Mouse (Mus musculus) frontal cortex, adult 2 months (tissue): Measurements from ENCODE around the gene Stxbp6. TPM values are rescaled to one million over a fixed set of nuclear protein-coding genes. Genes with fewer than 3 reads are reported as not detected.
"Not testable (repeated sequence)": the region's sequence is repeated elsewhere in the genome, so short reads cannot be mapped to it uniquely, and the experiment has no call there.

Experiments
- DNase-seq, 2 experiments: peaks; one replicate each; pipeline ENCODE4 v3.0.0; 2022; ENCODE audit warnings: low spot score in 1 of 2; ENCODE audit errors: extremely low spot score in 1 of 2
- polyA plus RNA-seq: library from polyadenylated mRNA; depleted of rRNA; stranded (reverse); fragments of >200 nt; gene quantifications from 2 replicates; pipeline ENCODE4 v1.2.3, GENCODE M21; 2012

Stxbp6 gene
- polyA plus RNA-seq, 1 experiment, result 76.4 TPM

DNA sequence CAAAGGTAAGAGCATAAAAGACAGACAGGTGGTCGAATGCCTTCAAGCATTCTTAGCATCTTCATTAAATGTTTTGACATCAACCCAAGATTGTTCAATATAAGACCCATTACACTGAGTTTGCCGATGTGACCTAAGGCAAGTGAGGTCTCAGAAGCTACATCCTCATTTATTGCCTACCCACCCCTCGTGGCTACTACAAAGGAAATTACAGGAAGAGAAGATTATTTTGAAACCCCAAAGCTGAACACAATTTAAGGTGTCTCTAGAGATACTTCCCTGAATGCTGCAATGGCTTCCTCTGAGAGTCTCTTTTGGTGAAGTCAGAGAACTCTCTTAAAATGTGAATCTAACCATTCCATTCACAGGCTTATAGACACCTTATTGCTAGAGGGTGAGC lies 16.5 kb downstream of the Stxbp6 start:
- no peak for DNase-seq

DNA sequence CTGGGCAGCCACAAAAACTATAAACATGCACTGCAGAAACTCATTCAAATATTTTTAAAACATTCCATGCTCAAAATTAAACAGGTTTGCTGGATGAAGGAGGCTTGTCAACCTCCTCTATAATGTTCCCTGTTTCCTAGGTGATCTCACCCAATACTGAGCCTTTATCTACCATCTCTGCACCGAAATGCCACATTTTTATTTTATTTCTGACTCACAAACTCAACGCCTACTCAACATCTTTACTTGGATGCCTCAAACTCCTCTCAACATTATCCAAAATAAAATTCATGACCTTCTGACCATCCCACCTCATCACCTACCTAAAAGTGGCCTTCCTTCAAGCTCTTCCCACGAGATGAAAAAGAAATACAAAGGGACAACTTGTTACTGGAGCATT lies 18.1 kb downstream of the Stxbp6 start:
- peak in 1 of 2 experiments; percentile 46 for DNase-seq

DNA sequence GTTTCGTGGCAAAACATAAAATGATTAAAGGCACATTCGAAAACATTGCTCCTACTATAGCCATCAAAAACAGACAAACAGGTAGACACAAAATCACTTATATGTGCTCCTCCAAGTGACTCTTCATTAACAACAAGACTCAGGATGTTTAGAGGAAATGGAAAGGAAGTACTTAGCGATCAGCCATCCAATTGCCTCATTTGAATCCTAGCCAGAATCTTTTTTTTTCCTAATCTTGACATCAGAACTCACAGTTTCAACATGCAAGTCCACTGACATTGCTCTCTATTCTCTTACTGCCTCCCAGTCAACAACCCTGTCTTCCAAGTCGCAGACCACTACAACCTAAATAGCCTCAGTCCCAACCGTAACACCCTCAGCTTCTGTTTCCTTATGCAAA lies 21.2 kb downstream of the Stxbp6 start:
- DNase-seq, result no peak

DNA sequence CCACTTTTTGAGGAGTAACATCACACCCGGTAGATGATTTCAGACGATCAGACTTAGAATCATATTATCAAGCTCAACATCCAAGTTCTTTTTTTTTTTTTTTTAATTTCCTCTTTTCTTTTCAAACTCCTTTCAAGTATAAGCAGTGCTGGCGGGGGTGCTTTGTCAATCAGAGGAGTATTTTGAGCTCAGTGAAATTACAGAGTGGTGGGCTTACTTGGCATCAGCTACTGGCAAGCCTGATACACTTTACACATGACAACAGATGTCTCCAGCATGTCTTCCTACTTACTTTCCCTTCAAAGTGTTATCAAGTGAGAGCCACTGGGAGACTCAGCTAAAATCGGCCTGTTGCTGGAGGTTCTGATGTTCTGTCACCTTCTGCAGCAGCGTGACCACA lies 21.6 kb downstream of the Stxbp6 start:
- no peak for DNase-seq

DNA sequence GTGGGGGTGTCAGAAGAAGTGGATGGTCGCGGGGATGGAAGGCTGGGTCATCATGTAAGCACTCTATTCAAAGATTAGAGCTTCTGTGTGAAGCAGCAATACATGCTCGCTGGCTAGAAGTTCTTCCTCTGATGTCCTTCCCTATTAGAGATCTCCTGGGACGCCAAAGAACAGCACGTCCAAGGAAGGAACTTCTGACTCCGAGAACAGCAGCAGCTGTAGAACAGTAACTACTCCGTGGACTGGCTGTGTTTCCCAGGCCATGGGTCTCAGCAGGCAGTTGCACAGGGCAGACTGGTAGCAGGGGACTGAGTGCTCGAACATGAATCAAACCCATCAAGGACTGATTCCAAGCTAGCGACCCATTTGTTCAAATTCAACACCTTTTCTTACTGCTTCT lies 24.6 kb downstream of the Stxbp6 start:
- no peak for DNase-seq

DNA sequence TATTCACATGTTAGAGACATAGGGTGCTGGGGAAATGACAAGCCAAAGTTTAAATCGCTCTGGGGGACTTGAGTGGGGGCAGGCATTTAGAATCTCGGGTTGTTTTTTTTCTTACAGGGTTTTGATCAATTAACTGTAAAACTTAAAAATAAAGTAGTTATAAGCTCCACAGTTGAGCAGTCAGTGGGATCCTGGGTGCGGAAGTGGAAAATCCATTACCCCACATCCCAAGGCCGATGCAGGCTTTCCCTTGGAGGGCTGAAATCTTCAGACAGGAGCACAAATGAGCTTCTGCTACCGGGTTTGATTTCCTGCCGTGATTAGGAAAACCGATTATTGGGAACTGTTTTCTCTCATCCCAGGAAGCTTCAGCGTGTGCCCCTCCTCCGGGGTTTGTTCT lies 26.8 kb downstream of the Stxbp6 start:
- DNase-seq, result not testable (repeated sequence)

DNA sequence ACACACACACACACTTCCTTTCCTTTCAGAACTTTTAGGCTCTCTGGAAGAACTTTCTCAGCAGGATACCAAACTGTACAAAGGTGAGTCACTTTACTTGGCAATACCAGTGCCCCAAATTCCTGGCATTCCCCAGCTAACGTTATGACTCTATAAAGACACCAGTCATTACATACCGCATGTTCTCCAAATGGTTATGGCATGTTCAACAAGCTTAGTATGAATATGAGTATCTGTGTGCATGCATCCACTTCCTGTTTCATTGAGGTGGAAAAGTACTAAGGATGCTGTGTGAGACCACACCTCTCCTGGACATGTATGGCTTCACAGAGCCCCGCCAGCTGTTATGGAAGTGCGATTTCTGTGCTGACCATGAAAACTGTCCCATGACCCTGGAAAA lies 27.3 kb downstream of the Stxbp6 start:
- no peak for DNase-seq

DNA sequence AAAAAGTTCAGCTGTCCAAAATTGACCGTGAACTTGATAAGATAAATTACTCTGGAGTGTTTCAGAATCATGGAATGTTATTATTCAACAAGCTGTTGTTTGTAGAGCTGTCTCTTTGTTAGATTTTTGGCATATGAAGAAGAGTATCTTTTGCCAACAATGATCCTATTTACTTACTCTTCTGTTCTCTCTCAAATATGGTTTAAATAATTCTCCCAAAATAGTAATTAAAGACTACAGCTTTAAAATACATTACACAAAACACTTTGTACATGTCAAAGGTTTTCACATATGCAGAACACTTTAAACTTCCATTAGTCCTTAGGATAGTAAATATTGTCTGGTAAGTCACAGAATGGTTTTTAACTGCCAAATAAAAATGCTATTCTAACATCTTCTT lies 29.9 kb downstream of the Stxbp6 start:
- no peak for DNase-seq

DNA sequence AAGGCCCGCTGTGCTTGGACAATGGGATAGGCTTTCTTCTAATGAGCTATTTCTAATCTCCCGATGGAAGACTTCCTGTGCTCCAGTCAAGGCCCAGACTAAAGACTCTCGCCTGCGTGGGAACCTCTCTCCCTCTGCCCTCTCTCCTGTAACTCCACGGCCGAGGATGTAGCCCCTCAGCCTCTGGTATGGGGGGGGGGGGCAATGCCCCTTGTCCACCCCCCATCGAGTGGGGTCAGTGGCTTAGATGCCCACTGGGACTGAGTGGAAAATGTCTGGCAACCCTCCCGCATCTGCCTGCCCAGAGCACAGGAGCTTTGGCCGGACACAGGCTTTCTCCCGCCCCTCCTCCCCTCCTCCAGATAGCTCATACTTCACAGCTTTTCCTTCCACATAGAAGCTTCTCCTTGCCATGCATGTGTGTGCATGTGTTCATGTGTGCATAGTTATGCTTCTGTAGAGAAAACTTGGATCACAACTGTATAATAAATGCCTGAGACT lies 31.9 kb downstream of the Stxbp6 start:
- DNase-seq, result no peak

DNA sequence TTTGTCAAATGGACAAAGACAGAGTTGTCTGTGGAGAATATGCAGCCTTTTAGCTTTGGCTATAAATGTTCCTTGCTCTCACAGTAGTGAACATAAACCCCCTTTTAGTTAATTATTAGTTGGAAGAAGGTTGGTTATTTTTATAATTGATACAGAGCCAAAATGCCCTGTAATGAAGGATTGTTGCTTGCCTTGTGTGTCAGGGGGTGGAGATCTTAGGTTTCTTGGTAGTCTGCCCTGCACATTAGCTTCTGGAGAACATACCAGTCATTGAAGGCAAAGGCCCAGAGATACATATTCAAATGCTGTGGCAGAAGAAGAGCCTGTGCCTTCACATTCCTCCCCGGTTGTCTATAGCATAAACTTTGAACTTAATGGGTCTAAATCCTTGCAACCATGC lies 37.0 kb downstream of the Stxbp6 start:
- DNase-seq, result no peak

DNA sequence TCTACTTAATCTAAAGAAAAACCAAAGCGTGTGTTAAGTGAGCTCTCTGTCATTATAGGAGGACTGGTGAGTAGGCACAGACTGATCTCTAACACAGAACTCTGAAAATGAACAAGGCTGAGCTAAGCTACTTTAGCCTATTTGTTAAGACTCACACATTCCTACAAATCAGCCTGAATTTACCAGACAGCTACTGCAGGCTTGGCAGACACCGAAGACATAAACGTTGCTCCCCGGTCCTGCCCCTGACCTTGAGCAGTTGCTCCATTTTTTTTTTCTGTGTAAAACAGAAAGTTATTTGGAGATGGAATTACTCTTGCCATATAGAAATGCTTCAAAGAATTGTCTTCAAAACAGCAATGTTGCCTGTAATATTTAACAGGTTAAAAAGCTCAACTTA lies 37.4 kb downstream of the Stxbp6 start:
- DNase-seq, result no peak

DNA sequence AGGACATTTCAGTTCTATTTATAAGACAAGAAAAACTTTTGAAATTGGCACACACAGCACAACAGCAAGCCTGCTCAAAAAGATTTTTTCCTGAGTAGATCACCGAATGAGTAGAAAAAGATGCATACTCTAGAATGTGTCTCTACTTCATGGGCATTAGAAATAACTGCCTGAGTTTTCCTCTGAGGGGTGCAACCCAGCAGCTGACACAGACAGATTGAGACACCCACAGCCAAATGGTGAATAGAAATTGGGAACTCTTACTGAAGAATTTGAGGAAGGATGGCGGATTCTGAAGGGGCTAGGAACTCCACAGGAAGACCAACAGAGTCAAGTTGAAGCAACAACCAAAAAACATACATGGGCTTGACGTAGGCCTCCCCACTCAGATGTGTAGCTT lies 43.8 kb downstream of the Stxbp6 start:
- DNase-seq, result peak in 1 of 2 experiments; percentile 41

DNA sequence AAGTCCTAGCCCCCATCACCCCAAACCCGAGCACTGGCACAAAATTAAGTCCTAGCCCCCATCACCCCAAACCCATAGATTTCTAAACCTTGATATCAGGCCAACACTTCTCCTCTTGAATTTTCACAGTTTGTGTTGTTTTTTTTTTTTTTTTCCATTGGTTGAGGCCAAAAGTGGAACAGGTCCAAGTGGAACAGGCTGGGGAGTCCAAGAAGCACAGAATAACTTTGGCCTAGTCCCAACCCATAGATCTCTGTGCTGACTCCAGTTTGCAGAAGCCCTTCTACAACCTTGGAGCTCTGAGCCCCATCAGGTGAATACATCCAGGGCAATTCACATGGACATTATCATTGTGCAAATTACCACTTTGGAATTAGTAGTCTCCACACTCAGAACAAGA lies 48.2 kb downstream of the Stxbp6 start:
- no peak for DNase-seq

DNA sequence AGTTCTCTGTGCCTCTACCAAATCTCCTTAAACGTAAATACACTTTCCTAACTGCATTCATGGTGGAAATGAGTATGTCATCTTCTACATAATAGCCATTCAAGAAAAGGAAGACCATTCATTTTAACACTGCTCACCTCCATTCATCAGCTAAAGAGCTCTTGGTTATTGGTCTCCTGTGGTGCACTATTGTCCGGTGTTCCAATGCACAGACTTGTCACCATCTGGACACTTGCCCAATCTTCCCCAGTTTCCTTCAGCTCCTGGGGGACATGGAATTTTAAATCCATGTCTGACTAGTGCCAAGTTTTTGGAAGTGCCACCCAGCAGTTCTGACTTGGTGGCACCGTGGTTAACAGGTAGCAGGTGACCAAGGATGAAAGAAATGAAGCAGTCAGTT lies 54.5 kb downstream of the Stxbp6 start:
- DNase-seq, result no peak

DNA sequence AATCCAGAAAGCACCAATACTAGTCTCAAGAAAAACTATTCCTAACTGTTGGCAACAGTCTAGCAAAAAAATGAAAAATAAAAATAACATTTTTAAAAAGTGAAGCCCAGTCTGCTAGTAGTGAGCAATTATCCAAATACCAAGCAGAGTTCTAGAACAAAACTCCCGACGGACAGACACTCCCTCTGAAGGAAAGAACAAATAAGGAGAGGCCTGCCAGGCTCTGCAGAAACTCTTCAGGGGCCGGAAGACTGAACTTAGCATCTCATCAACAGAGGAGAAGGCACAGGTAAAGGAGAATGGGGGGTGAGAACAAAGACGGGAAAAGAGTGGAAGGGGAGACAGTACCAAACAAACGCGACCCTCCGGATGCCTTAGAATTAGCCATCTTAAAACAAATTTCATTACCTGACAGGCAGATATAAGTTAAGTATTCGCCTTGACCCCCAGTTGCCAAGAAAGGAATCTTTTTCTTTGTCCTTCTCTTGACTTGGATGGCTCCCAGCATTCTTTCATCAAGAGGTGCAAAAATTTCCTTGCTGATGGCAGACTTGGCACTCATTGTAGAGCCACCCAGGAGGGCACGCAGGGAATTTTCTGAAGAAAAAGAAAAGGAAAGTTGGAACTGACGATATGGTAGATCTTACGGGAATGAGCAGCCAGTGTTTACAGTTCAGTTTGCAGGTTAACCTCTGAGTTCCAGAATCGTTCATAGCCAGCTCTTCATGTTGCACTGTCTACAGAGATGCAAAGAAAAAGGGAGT lies 55.3 kb downstream of the Stxbp6 start:
- DNase-seq, result no peak

DNA sequence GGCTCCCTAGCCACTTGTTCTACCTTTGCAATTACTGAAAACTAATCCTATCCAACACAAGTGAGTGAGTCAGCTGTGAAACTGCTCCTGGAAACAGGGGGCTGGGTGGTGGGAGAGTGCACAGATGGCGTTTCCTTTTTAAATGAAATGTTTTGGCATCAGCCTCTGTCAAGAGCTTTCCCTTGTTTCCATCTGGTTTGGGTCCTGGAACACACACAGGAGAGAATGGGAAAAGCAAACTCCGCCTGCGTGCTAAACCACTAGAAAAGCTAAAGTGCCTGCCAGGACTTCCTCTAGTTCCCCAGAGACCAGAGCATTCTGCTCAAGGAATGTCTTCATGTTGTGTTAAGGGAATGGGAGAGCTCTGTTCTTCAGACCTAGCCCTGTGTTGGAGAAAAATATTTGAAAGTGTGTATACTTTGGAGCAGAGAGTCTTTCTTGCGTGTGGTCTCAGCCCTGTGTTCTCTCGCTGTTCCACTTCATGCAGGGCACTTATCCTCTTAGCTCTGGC lies 61.2 kb downstream of the Stxbp6 start:
- DNase-seq, result peak; percentile 85 to 92

DNA sequence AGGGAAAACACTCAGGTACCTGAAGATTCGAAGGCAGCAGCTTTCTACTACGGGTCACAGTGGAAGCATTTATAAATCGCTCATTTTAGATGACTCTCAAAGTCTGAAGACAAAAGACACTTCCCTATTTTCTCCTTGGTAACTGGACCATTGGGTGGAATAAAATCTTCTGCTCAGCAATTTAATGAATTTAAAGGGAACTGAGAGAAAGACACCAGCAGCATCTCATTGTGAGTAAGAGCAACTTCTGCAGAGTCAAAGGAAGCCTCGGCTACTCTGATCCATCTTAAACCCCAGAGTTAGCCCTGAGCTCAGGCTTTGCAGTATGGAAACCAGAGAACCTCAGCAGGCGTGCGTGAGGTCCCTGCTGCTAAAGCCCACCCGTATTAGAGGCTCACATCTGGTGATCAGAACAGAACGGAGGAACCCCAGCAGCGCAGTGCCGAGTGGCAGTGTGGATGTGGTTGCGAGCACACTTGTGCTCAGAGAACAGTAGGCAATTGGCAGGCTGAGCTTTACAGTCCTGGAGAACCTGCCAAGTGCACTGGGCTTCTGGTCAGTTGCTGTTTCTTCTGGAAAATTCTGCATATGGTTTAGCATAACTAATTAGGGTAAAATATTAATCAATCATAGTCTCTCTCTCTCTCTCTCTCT lies 62.9 kb downstream of the Stxbp6 start:
- DNase-seq, result no peak

DNA sequence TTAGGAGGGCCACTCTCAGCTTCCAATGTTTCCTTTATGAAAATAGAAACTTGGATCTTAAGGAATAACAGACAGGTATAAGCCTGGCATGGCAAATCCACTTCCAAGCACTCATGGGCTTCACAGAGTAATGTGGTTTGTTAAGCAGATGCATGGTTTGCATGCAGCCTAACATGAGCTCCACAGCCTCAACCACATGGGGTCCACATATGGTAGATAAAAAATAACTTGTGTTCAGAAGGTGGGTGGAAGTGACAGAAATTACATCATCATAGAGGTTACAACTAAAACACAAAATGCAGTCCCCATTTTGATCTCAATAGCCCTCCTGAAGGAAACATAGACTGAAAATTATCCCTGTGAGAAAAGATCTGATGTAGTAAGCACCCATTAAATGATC lies 63.5 kb downstream of the Stxbp6 start:
- DNase-seq, result peak; percentile 17 to 54

DNA sequence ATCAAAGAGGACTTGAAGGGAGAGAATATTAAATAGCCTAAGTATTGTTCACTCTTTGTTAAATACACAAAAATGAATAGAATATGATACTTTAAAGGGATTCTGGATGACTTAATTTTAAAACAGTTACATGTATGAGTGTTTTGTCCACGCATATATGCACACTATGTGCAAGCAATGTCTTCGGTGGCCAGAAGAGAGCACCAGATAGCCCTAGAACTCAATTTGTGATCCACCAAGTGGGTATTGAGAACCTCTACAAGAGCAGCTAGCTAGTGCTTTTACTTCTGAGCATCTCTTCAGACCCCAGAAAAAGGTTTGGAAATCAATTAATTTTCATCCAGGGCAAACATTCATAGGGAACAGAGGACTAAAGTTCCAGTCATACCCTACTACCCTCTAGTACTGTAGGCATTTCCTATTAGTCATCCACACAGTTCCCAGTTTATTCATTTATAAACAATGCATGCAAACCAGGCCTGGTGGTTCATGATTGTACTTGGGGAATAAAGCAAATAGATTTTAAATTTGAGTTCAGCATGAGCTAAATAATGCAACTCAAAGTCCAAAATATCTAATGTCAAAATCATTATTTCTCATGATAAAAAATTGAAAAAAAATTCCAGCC lies 64.4 kb downstream of the Stxbp6 start:
- no peak for DNase-seq

DNA sequence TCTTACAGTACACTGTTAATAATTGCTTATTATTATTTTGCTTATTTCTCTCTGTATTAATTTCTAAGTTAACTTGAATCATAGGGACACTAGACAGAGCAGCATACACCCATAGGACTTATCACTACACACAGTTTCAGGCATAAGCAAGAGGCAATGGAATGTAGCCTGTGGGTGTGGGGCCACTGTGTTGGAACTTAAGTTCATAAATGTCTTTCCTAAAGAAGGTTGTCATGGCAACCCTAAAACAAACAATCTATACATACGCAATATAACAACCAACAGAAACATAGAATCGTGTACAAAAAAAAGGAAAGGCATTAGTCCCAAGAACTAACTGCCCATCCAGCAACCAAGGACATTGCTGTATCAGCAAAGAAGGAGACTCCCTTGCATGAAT lies 67.9 kb downstream of the Stxbp6 start:
- no peak for DNase-seq

DNA sequence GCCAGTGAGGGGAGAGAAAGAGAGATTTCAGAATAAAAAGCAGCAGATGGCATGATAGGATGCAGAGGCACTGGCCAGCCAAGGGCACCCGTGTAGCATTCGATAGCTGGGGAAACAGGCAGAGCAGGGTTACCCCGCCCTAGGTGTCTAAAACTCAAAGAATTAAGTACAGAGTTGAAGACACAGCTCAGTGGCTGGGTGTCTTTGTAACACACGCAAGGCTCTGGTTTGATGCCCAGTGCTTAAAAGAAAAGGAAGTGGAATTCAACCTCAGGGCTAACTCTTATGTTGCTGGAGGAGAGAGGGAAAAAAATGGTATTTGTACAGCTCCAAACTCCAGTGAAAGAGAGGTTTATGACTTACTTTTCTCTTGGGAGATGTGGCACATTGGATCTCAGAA lies 68.5 kb downstream of the Stxbp6 start:
- no peak for DNase-seq

DNA sequence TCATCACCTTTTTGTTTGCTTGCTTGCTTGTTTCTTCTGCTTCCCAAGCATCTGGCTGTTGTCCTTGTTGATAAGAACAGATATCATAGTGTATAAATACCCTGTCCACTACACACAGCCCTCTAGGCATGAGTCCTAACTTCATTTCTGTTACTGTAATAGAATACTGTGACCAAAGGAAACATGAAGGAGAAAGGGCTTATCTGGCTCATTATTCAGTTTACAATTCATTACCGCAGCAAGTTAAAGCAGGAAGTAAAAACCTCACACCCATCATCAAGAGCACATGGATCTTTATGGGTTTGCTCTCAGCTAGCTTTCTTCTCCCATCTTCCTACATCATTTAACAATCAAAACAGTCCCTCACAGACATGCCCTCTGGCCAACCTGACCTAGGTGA lies 72.5 kb downstream of the Stxbp6 start:
- DNase-seq, result no peak
